Mouse (Mus musculus): ENCODE measurements around the gene 6030452D12Rik.

The 6030452D12Rik gene

GRCm38 (mm10) chr8:106518763-106519162, 18.4 kb downstream of the 6030452D12Rik start:
- no peak for DNase-seq

- no peak for DNase-seq
Observed at GRCm38 (mm10) chr8:106520578-106520977, 20.3 kb downstream of the 6030452D12Rik start.

- DNase-seq: no peak
Observed at GRCm38 (mm10) chr8:106521845-106522244, 21.5 kb downstream of the 6030452D12Rik start.

- no peak for DNase-seq
Observed at GRCm38 (mm10) chr8:106526725-106527124, 26.4 kb downstream of the 6030452D12Rik start.

- DNase-seq: no peak
Observed at GRCm38 (mm10) chr8:106527241-106528036, 27.1 kb downstream of the 6030452D12Rik start.

GRCm38 (mm10) chr8:106528596-106529249, 28.4 kb downstream of the 6030452D12Rik start:
- DNase-seq: no peak

- no peak for DNase-seq
Observed at GRCm38 (mm10) chr8:106529885-106530482, 29.7 kb downstream of the 6030452D12Rik start.

GRCm38 (mm10) chr8:106530566-106530965, 30.2 kb downstream of the 6030452D12Rik start:
- no peak for DNase-seq

GRCm38 (mm10) chr8:106533709-106534108, 33.4 kb downstream of the 6030452D12Rik start:
- DNase-seq: no peak

- peak; percentile 12 to 59 for DNase-seq
Observed at GRCm38 (mm10) chr8:106534449-106534848, 34.1 kb downstream of the 6030452D12Rik start.

GRCm38 (mm10) chr8:106535448-106535847, 35.1 kb downstream of the 6030452D12Rik start:
- no peak for DNase-seq

- DNase-seq: no peak
Observed at GRCm38 (mm10) chr8:106539193-106539592, 38.9 kb downstream of the 6030452D12Rik start.

- DNase-seq: no peak
Observed at GRCm38 (mm10) chr8:106541002-106541401, 40.7 kb downstream of the 6030452D12Rik start.

- no peak for DNase-seq
Observed at GRCm38 (mm10) chr8:106543043-106543442, 42.7 kb downstream of the 6030452D12Rik start.

GRCm38 (mm10) chr8:106545149-106545548, 44.8 kb downstream of the 6030452D12Rik start:
- no peak for DNase-seq

GRCm38 (mm10) chr8:106546746-106547145, 46.4 kb downstream of the 6030452D12Rik start:
- DNase-seq: no peak

- no peak for DNase-seq
Observed at GRCm38 (mm10) chr8:106548366-106548936, 48.1 kb downstream of the 6030452D12Rik start.

- DNase-seq: no peak
Observed at GRCm38 (mm10) chr8:106550906-106551305, 50.6 kb downstream of the 6030452D12Rik start.

- no peak for DNase-seq
Observed at GRCm38 (mm10) chr8:106554011-106554410, 53.7 kb downstream of the 6030452D12Rik start.

GRCm38 (mm10) chr8:106556068-106556645, 55.8 kb downstream of the 6030452D12Rik start:
- DNase-seq: no peak
